Mouse (Mus musculus) spleen, adult 2 months (tissue): ENCODE data around the gene Adcy2. TPM values are rescaled to one million over a fixed set of nuclear protein-coding genes. Genes with fewer than 3 reads are reported as not detected.

Source experiments
- DNase-seq, 2 experiments: peaks; one replicate each; pipeline versions ENCODE4 v3.0.0 to v3.0.0-alpha.2; 2012 to 2021; ENCODE audit warnings: low spot score in 2 of 2, low read depth in 1 of 2
- H3K27ac ChIP-seq: fragments of 200-500 bp; 2 replicates; pipeline ENCODE4 v1.5.1; 2012; ENCODE audit warnings: low read length, inconsistent platforms; ENCODE audit not compliant: insufficient read depth
- H3K27me3 ChIP-seq: fragments of 200-500 bp; 2 replicates; pipeline ENCODE4 v1.6.1; 2012; ENCODE audit warnings: mild to moderate bottlenecking, moderate library complexity, low read length, inconsistent platforms; ENCODE audit not compliant: control insufficient read depth, insufficient read depth
- H3K36me3 ChIP-seq: fragments of 200-500 bp; 2 replicates; pipeline ENCODE4 v1.6.1; 2012; ENCODE audit warnings: mild to moderate bottlenecking, low read length, inconsistent platforms; ENCODE audit not compliant: control insufficient read depth, insufficient read depth
- H3K4me1 ChIP-seq: fragments of 200-500 bp; 2 replicates; pipeline ENCODE4 v1.6.1; 2011; ENCODE audit warnings: inconsistent platforms; ENCODE audit not compliant: control insufficient read depth, insufficient read depth, insufficient read length
- H3K4me3 ChIP-seq: fragments of 200-500 bp; 2 replicates; pipeline ENCODE4 v1.5.1; 2011; ENCODE audit warnings: mild to moderate bottlenecking, inconsistent platforms; ENCODE audit not compliant: insufficient read depth, insufficient read length; ENCODE audit errors: extremely low read depth
- CTCF ChIP-seq: fragments of 200-500 bp; IDR thresholded peaks from 2 replicates; pipeline ENCODE4 v1.5.1; 2011; ENCODE audit warnings: mild to moderate bottlenecking, inconsistent platforms; ENCODE audit not compliant: insufficient read depth, insufficient read length, insufficient replicate concordance; ENCODE audit errors: extremely low read depth
- POLR2A ChIP-seq: fragments of 200-500 bp; IDR thresholded peaks from 2 replicates; pipeline ENCODE4 v1.6.1; 2011; ENCODE audit warnings: low read depth, low read length, inconsistent platforms
- WGBS: fragments of 180-500 bp; shearing (Covaris S2); methylation state at CpG from one replicate; pipeline ENCODE4 v1.1.7; 2018; 5-methylcytosine and 5-hydroxymethylcytosine counted together
- polyA plus RNA-seq: library from polyadenylated mRNA; depleted of rRNA; stranded (reverse); fragments of >200 nt; gene quantifications from 2 replicates; pipeline ENCODE4 v1.2.3, GENCODE M21; 2012

Adcy2 gene
- polyA plus RNA-seq, 1 experiment, result 0.25 TPM

GRCm38 (mm10) chr13:68828441-68828840 is 170.9 kb downstream of the Adcy2 start:
- Histone ChIP-seq H3K4me1 (no peaks in the 10 kb centered on the region), H3K4me3 (no peak overlapping the region), H3K27me3 (no peaks in the 10 kb centered on the region), H3K36me3 (no peaks in the 10 kb centered on the region), H3K27ac (no peak overlapping the region)
- no peak for DNase-seq
- no peak for TF ChIP-seq CTCF
- no peak for TF ChIP-seq POLR2A
- 84% methylated on average over 4 of the region's 4 CpGs for WGBS

DNA sequence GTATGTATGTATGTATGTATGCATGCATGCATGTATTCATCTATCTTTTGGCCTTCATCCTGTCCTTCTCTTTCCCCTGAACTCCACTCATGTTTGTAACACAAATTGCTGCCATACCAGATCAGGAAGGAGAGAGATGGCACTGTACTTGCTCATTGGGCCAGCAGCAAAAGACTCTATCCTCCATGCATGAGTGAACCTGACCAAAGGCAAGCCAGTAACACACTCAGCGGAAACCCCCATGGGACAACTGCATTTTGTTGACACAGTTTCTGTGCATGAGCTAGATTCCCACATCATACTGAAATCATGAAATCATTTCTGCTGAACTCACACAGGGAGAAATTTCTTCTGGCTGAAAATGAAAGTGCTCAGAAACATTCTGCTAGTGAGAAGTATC is 172.9 kb downstream of the Adcy2 start:
- no peaks in the 10 kb centered on the region for H3K36me3 ChIP-seq
- no peak overlapping the region for H3K4me3 ChIP-seq
- no peak for DNase-seq
- H3K27ac ChIP-seq, result no peak overlapping the region
- WGBS, result 80% methylated on average over 1 of the region's 1 CpGs
- TF ChIP-seq CTCF (no peak), POLR2A (no peak)
- no peaks in the 10 kb centered on the region for H3K27me3 ChIP-seq
- H3K4me1 ChIP-seq, result no peaks in the 10 kb centered on the region

DNA sequence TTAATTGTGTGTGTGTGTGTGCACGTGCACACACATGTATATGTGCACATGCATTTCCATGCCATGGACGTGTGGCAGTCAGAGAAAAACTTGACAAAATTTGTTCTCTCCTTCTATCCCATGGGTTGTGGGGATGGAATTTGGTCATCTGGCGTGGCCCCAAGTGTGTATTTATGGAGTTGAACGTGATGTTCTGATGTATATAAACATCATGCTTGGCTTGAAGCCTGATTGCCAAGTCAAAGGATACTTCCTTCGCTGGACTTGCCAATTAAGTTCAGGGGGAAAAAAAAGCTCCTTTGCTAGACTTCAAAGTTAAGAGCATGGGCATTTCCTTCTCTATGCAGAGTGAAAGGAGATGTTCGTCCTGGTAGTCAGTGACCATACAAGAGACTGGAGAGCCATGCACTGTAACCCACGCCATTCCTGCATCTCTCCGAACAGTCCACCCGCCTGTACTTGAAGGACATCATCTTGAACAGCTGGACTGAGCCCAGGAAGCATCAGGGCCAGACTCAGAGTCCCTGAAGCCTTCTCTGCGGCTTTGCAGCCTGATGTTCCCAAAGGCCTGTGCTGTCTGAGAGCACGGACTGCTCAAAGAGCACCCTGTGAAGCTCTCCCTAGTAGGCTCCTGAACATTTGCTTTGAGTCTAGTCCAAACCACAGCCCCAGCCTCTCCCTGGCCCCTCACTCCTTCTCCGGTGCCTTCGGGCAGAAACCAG is 178.3 kb downstream of the Adcy2 start:
- Histone ChIP-seq H3K27me3 (no peaks in the 10 kb centered on the region), H3K4me1 (no peaks in the 10 kb centered on the region), H3K4me3 (no peak overlapping the region), H3K36me3 (no peaks in the 10 kb centered on the region), H3K27ac (no peak overlapping the region)
- DNase-seq, result no peak
- TF ChIP-seq CTCF, result no peak
- TF ChIP-seq POLR2A, result no peak
- WGBS, result 80% methylated on average over 13 of the region's 13 CpGs

DNA sequence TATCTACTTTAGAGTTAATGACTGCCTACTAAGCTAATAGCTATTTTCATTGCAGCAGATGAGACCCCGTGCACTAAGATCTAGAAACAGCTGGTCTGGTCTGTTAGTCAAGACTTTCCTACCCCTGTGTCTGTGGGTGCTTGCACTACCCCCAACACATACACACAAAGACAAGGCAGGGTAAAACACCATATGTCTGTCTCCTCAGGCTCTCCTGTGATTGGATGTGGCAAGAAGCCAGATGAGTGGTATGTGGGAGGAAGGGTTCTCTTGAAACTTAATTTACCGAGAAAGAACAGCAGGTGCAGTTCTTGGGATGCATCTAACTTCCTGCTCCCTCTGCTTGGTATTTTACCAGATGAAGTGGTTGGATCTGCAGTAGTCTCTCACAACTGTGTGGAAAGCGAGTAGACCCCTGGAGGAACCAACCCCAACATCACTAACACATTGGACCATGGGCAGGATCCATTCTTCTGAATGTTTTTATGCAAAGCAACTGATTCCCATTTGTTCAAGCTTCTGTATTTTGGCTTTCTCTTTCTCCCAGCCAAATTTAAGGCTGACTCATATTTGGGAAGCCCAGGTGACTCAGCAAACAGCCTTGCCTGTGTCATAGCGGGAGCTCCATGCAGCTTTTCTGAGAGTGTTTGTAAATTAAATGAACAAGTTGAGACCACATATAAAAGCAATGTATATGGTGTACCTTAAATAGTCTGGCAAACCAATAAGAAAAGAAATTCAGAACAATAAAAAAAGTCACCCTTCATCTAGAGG is 183.4 kb downstream of the Adcy2 start:
- no peak for DNase-seq
- Histone ChIP-seq H3K36me3 (no peaks in the 10 kb centered on the region), H3K4me3 (no peak overlapping the region), H3K27me3 (no peaks in the 10 kb centered on the region), H3K4me1 (no peaks in the 10 kb centered on the region), H3K27ac (no peak overlapping the region)
- TF ChIP-seq CTCF (no peak), POLR2A (no peak)
- 72% methylated on average over 4 of the region's 4 CpGs for whole genome bisulfite sequencing

- H3K27ac ChIP-seq, result no peak overlapping the region
- no peaks in the 10 kb centered on the region for H3K36me3 ChIP-seq
- no peak for DNase-seq
- no peak overlapping the region for H3K4me3 ChIP-seq
- no peak for TF ChIP-seq CTCF
- no peak for TF ChIP-seq POLR2A
- no peaks in the 10 kb centered on the region for H3K27me3 ChIP-seq
- no peaks in the 10 kb centered on the region for H3K4me1 ChIP-seq
- 97% methylated on average over 3 of the region's 3 CpGs for WGBS
These were observed 188.2 kb downstream of the Adcy2 start for GRCm38 (mm10) chr13:68811185-68811584.

- Histone ChIP-seq H3K4me3 (no peak overlapping the region), H3K27me3 (no peaks in the 10 kb centered on the region), H3K36me3 (no peaks in the 10 kb centered on the region), H3K27ac (no peak overlapping the region), H3K4me1 (no peaks in the 10 kb centered on the region)
- 68% methylated on average over 6 of the region's 6 CpGs for WGBS
- TF ChIP-seq CTCF, result no peak
- TF ChIP-seq POLR2A, result no peak
- DNase-seq, result no peak
These were observed 199.6 kb downstream of the Adcy2 start for GRCm38 (mm10) chr13:68799777-68800176.

DNA sequence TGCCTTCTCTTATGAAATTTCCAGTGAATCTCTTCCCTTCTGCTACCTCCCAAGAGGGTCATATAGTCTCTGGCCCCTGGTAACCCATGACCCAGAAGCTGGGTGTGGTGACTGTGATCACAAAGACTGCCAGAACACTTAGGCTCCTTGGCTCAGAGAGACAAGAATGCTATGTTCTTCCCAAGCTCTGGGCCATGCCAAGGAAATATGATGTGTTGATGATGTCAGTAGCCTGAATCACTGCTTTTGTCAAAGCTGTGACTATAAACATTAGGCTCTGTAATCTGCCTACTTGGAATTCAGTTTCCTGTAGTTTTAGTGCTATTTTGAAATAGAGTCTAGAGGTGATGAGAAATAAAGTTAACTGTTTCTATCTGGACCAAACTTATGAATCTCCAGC is 206.1 kb downstream of the Adcy2 start:
- Histone ChIP-seq H3K27me3 (no peaks in the 10 kb centered on the region), H3K4me3 (no peak overlapping the region), H3K27ac (no peak overlapping the region), H3K4me1 (no peaks in the 10 kb centered on the region), H3K36me3 (no peaks in the 10 kb centered on the region)
- DNase-seq, result no peak
- TF ChIP-seq POLR2A, result no peak
- TF ChIP-seq CTCF, result no peak
